Mouse (Mus musculus): ENCODE data around the gene Nr4a1. TPM values are rescaled to one million over a fixed set of nuclear protein-coding genes. Genes with fewer than 3 reads are reported as not detected.
A peak's percentile ranks its signal among the peaks of the same experiment; 100 is the strongest.

Nr4a1 gene
- total RNA-seq, 1 experiment from 2014 or later: 680 TPM

- no peak for DNase-seq
Measured at GRCm38 (mm10) chr15:101233183-101233582, 20.9 kb upstream of the Nr4a1 start.

- no peak for DNase-seq
Measured at GRCm38 (mm10) chr15:101233641-101234275, 20.3 kb upstream of the Nr4a1 start.

- DNase-seq: no peak
Measured at GRCm38 (mm10) chr15:101234611-101235341, 19.3 kb upstream of the Nr4a1 start.

GRCm38 (mm10) chr15:101235342-101235698, 18.7 kb upstream of the Nr4a1 start:
- no peak for DNase-seq

GRCm38 (mm10) chr15:101235728-101236327, 18.2 kb upstream of the Nr4a1 start:
- DNase-seq: no peak

- DNase-seq: peak; percentile 87
Measured at GRCm38 (mm10) chr15:101236878-101237277, 17.2 kb upstream of the Nr4a1 start.

- peak; percentile 71 for DNase-seq
Measured at GRCm38 (mm10) chr15:101238885-101239511, 15.1 kb upstream of the Nr4a1 start.

GRCm38 (mm10) chr15:101239821-101240220, 14.2 kb upstream of the Nr4a1 start:
- DNase-seq: no peak

- DNase-seq: peak; percentile 88
Measured at GRCm38 (mm10) chr15:101240799-101241204, 13.3 kb upstream of the Nr4a1 start.

GRCm38 (mm10) chr15:101241236-101241635, 12.8 kb upstream of the Nr4a1 start:
- no peak for DNase-seq

GRCm38 (mm10) chr15:101241853-101242252, 12.2 kb upstream of the Nr4a1 start:
- DNase-seq: no peak

GRCm38 (mm10) chr15:101242645-101243044, 11.4 kb upstream of the Nr4a1 start:
- DNase-seq: peak; percentile 70

GRCm38 (mm10) chr15:101244012-101244411, 10.1 kb upstream of the Nr4a1 start:
- DNase-seq: no peak

- DNase-seq: peak; percentile 97
Measured at GRCm38 (mm10) chr15:101246231-101247154, 7.6 kb upstream of the Nr4a1 start.

- no peak for DNase-seq
Measured at GRCm38 (mm10) chr15:101247155-101247498, 6.9 kb upstream of the Nr4a1 start.

GRCm38 (mm10) chr15:101248029-101248710, 5.9 kb upstream of the Nr4a1 start:
- DNase-seq: no peak

- DNase-seq: no peak
Measured at GRCm38 (mm10) chr15:101250220-101250800, 3.8 kb upstream of the Nr4a1 start.

- DNase-seq: no peak
Measured at GRCm38 (mm10) chr15:101251930-101252329, 2.1 kb upstream of the Nr4a1 start.

GRCm38 (mm10) chr15:101252614-101253013, 1.5 kb upstream of the Nr4a1 start:
- no peak for DNase-seq

GRCm38 (mm10) chr15:101253563-101253885, 545 bp upstream of the Nr4a1 start:
- no peak for DNase-seq

- DNase-seq: no peak
Measured at GRCm38 (mm10) chr15:101255842-101256462, 1.9 kb downstream of the Nr4a1 start.
